Mouse (Mus musculus) forelimb bud, embryonic 11.5 days (tissue): ENCODE results near the gene Vmn2r23.
"Not testable (repeated sequence)": the region's sequence is repeated elsewhere in the genome, so short reads cannot be mapped to it uniquely, and the experiment has no call there.

Source experiments
- DNase-seq: peaks from one replicate; pipeline ENCODE4 v3.0.0-alpha.2; 2012; ENCODE audit warnings: low read depth, low spot score

Gene Vmn2r23

DNA sequence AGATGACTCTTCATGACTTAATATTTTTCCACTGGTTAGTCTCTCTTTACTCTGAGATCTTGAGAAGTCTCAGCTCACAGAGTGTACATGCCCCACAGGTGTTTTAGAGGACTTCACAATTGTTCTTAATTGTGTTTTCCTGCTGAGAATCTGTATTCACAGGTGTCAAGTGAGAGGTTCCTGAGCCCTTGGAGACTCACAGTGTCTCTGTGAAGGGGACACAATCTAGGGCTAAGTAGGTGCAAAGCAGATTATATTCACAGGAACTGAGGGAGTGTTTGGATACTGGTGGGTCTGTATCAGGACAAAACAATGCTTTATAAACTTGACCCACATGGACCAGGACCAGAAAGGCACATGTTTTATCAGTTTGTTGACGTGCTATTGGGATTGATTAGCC is at the start of gene Vmn2r23:
Gene Vmn2r23 (plus strand): TSS at position 301 of the 400 bp plus-strand sequence.
- no peak for DNase-seq

DNA sequence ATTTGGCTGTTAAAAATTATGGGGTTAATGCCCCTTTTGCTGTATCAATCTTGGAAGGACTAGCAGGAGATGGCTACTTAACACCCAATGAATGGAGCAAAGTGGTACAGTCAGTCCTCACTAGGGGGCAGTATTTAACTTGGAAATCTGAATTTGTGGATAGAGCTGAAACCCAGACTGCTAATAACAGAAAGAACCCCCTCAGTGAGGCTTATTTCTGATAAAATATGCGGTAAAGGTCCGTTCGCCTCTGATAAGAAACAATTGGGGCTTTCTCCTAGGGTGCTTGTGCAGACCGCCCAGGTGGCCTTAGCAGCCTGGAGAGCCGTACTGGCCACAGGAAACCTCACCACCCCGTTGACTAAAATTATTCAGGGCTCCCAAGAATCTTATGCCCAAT is 45.4 kb upstream of the Vmn2r23 start:
- DNase-seq: peak; percentile 12

- not testable (repeated sequence) for DNase-seq
Observed at GRCm38 (mm10) chr6:123696639-123697038, 5.8 kb upstream of the Vmn2r23 start.

GRCm38 (mm10) chr6:123697213-123697612 is 5.3 kb upstream of the Vmn2r23 start:
- no peak for DNase-seq

DNA sequence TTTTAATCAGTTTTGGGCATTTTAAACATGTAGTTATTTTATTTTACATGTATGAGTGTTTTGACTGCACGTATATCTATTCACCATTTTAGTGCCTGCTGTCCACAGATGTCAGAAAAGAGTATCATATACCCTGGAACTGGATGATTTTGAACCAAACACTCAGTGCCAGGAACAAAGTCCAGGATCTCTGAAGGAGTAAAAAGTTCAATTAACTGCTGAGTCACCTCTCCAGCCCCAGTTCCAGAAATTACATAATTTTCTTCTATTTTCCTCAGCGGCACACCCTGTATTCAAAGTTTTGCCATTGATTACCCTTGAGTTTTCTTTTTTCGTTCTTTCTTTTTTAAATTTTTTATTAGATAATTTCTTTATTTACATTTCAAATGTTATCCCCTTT is 67.6 kb downstream of the Vmn2r23 start:
- DNase-seq: no peak

DNA sequence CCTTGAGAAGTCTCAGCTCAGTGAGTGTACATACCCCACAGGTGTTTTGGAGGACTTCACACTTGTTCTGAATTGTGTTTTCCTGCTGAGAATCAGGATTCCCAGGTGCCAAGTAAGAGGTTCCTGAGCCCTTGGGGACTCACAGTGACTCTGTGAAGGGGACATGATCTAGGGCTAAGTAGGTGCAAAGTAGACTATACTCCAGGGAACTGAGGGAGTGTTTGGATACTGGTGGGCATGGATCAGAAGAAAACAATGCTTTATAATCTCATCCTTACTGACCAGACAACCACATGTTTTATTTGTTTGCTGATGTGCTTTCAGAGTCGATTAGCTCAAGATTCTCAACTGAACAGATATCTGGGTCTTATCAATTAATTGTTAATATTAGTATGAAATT is 76.1 kb downstream of the Vmn2r23 start, which contains the start of gene Vmn2r24:
Gene Vmn2r24 (plus strand): TSS at position 301 of the 400 bp plus-strand sequence.
- no peak for DNase-seq

DNA sequence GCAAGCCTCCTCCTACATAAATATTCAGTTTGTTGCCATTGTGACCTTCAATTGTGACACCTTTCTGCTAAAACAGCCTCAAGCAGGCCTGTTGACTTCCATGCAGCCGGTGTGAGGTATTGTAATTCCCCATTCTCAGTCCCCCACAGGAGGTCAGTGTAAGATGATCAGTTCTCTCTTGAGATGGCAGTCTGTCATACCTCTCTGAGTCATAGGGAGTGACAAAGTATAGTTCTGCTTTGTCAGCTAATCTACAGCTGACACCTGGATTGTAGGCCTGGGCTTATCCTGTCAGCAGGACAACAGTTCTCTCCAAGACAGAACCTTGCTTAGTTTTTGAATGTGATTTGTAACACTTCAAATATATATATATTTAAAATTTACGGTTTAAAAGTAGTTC is 82.4 kb downstream of the Vmn2r23 start:
- no peak for DNase-seq

- no peak for DNase-seq
Observed at GRCm38 (mm10) chr6:123793746-123794145, 91.3 kb downstream of the Vmn2r23 start.
